In genomic region chr3:101599191-101599919, GRCm38 (mm10) we compare ENCODE assay signal across 8 mouse cellular contexts. TPM values are rescaled to one million over a fixed set of nuclear protein-coding genes. Genes with fewer than 3 reads are reported as not detected.
A peak's percentile ranks its signal among the peaks of the same experiment; 100 is the strongest.
DNase-seq lines count a peak whose midpoint lies in the region; ATAC-seq and TF ChIP-seq lines count a peak whose summit lies in the region.

No protein-coding gene starts in this region.

- H3K4me1 ChIP-seq in forebrain, embryonic 10.5 days, result peaks cover 84% of the 10 kb centered on the region
- H3K4me1 ChIP-seq in forebrain, postnatal 0 days (ENCODE audit: insufficient read depth), result peaks cover 52% of the 10 kb centered on the region
- H3K4me1 ChIP-seq in hindbrain, embryonic 16.5 days (ENCODE audit: control insufficient read depth, insufficient read depth, low read depth, low read length), result peaks cover 65% of the 10 kb centered on the region
- H3K4me1 ChIP-seq in midbrain, postnatal 0 days (ENCODE audit: insufficient read depth, low read length), result peaks cover 26% of the 10 kb centered on the region

- peaks cover 22% of the 10 kb centered on the region for H3K36me3 ChIP-seq in forebrain, embryonic 10.5 days (replicated peaks)
- peaks cover 6% of the 10 kb centered on the region for H3K36me3 ChIP-seq in forebrain, postnatal 0 days (ENCODE audit: insufficient read depth)
- H3K36me3 ChIP-seq in hindbrain, embryonic 16.5 days (ENCODE audit: control insufficient read depth, insufficient read depth, low read length), result no peaks in the 10 kb centered on the region
- peaks cover 5% of the 10 kb centered on the region; the same call in 1 of the 2 replicates for H3K36me3 ChIP-seq in midbrain, postnatal 0 days (ENCODE audit: insufficient read depth, low read length)

- H3K9me3 ChIP-seq in forebrain, embryonic 10.5 days, result no peaks in the 10 kb centered on the region
- no peaks in the 10 kb centered on the region for H3K9me3 ChIP-seq in forebrain, postnatal 0 days (ENCODE audit: low read length)
- H3K9me3 ChIP-seq in hindbrain, embryonic 16.5 days (ENCODE audit: control insufficient read depth, low read length), result no peaks in the 10 kb centered on the region
- H3K9me3 ChIP-seq in midbrain, postnatal 0 days (ENCODE audit: low read length), result no peaks in the 10 kb centered on the region

- no peak for TF ChIP-seq CTCF in forebrain, postnatal 0 days (IDR thresholded peaks at IDR 0.05; ENCODE audit: low read depth)
- no peak; the same call in 1 of the 2 replicates for TF ChIP-seq CTCF in left cerebral cortex, adult 2 months (IDR thresholded peaks at IDR 0.05)
- TF ChIP-seq CTCF in midbrain, postnatal 0 days (IDR thresholded peaks at IDR 0.05), result no peak

- 71% methylated on average over 8 of the region's 8 CpGs for WGBS in forebrain, embryonic 10.5 days
- 58% methylated on average over 8 of the region's 8 CpGs for WGBS in forebrain, postnatal 0 days
- WGBS in hindbrain, embryonic 16.5 days, result 63% methylated on average over 8 of the region's 8 CpGs
- whole genome bisulfite sequencing in midbrain, postnatal 0 days, result 64% methylated on average over 8 of the region's 8 CpGs

- H3K27me3 ChIP-seq in forebrain, embryonic 10.5 days (ENCODE audit: poor library complexity, severe bottlenecking), result no peaks in the 10 kb centered on the region
- no peaks in the 10 kb centered on the region for H3K27me3 ChIP-seq in forebrain, postnatal 0 days (ENCODE audit: insufficient read depth, low read length)
- no peaks in the 10 kb centered on the region for H3K27me3 ChIP-seq in hindbrain, embryonic 16.5 days (replicated peaks; ENCODE audit: control insufficient read depth, insufficient read depth, low read length)
- no peaks in the 10 kb centered on the region for H3K27me3 ChIP-seq in midbrain, postnatal 0 days (ENCODE audit: insufficient read depth, low read length)

- intact Hi-C loops in left cerebral cortex, adult 2 months (cut with DNase I), result no loop called here
- intact Hi-C loops in left cerebral cortex, postnatal 4 days (cut with DNase I), result no loop called here

- no peak for DNase-seq in forebrain, embryonic 10.5 days (ENCODE audit: extremely low spot score, low spot score)
- no peak for DNase-seq in forebrain, postnatal 0 days
- DNase-seq in left cerebral cortex, adult 2 months (ENCODE audit: extremely low spot score in 1 of 2, low spot score in 2 of 2), result no peak
- no peak for DNase-seq in left cerebral cortex, postnatal 4 days
- DNase-seq in midbrain, postnatal 0 days (ENCODE audit: low spot score), result no peak
- DNase-seq in left cerebral cortex, adult 8-10 months (ENCODE audit: low spot score in 2 of 2), result no peak
- no peak for DNase-seq in urinary bladder, postnatal 36 days (ENCODE audit: low spot score in 2 of 2)

- 0 out of 2 replicates have a peak overlapping the region, but pooled peaks have one; percentile 37 for H3K27ac ChIP-seq in forebrain, embryonic 10.5 days
- no peak overlapping the region for H3K27ac ChIP-seq in forebrain, postnatal 0 days (ENCODE audit: low read depth, low read length)
- H3K27ac ChIP-seq in left cerebral cortex, adult 2 months, result peak overlapping the region; percentile 47
- H3K27ac ChIP-seq in hindbrain, embryonic 16.5 days (ENCODE audit: low read depth, low read length), result no peak overlapping the region
- no peak overlapping the region for H3K27ac ChIP-seq in midbrain, postnatal 0 days (ENCODE audit: low read depth, low read length)

- no peak overlapping the region for H3K4me3 ChIP-seq in forebrain, embryonic 10.5 days
- H3K4me3 ChIP-seq in forebrain, postnatal 0 days (ENCODE audit: low read depth, low read length), result no peak overlapping the region
- H3K4me3 ChIP-seq in left cerebral cortex, adult 2 months, result peak overlapping the region; percentile 28
- H3K4me3 ChIP-seq in hindbrain, embryonic 16.5 days (ENCODE audit: low read length), result no peak overlapping the region
- H3K4me3 ChIP-seq in midbrain, postnatal 0 days (ENCODE audit: low read depth, low read length), result no peak overlapping the region

- H3K9ac ChIP-seq in forebrain, postnatal 0 days, result no peak overlapping the region
- H3K9ac ChIP-seq in hindbrain, embryonic 16.5 days (ENCODE audit: low read depth, low read length), result no peak overlapping the region
- no peak overlapping the region for H3K9ac ChIP-seq in midbrain, postnatal 0 days (replicated peaks; ENCODE audit: low read length, poor library complexity, severe bottlenecking)

- ATAC-seq in forebrain, postnatal 0 days, result no peak
- no peak for ATAC-seq in hindbrain, embryonic 16.5 days
- ATAC-seq in midbrain, postnatal 0 days (ENCODE audit: low FRiP score), result no peak

- no peak overlapping the region for H3K4me2 ChIP-seq in forebrain, postnatal 0 days (ENCODE audit: low read depth)
- 0 out of 2 replicates have a peak overlapping the region, but pooled peaks have one; percentile 4 for H3K4me2 ChIP-seq in hindbrain, embryonic 16.5 days (ENCODE audit: low read length)
- peak overlapping the region; percentile 18; the same call in 1 of the 2 replicates for H3K4me2 ChIP-seq in midbrain, postnatal 0 days (ENCODE audit: low read depth, low read length, poor library complexity, severe bottlenecking)

RNA-seq across cellular contexts. Expression of gene Atp1a1, which starts 5.1 kb away (rescaled TPM):
- 42.8 and 48.2 TPM in 2 replicates for polyA plus RNA-seq in forebrain, embryonic 10.5 days (2016; fragmentation: Nextera tagmentation; extraction: Ambion mirVana)
- 160 and 199 TPM in 2 replicates for total RNA-seq in forebrain, postnatal 0 days (2014; rRNA removed)
- 50.2 and 53.7 TPM in 2 replicates for polyA plus RNA-seq in forebrain, postnatal 0 days (2015; fragmentation: Nextera tagmentation; extraction: Ambion mirVana)
- total RNA-seq in left cerebral cortex, adult 2 months (2021), result 1,000 to 10,000 TPM; 1,018 to 1,116 TPM
- 100 to 1,000 TPM; 205 to 223 TPM for total RNA-seq in left cerebral cortex, postnatal 4 days (2021)
- polyA plus RNA-seq in hindbrain, embryonic 16.5 days (2015; fragmentation: Nextera tagmentation; extraction: Ambion mirVana), result 67.5 and 74.9 TPM in 2 replicates
- 211 and 235 TPM in 2 replicates for total RNA-seq in midbrain, postnatal 0 days (2014; rRNA removed)
- 54.7 and 56.7 TPM in 2 replicates for polyA plus RNA-seq in midbrain, postnatal 0 days (2015; fragmentation: Nextera tagmentation; extraction: Ambion mirVana)
- total RNA-seq in left cerebral cortex, adult 8-10 months (2022), result 100 to 1,000 TPM; 805 to 868 (median 852) TPM

Comparison
In these comparisons a context has a peak if more than half of its experiments do, and no peak if none do; other contexts are left out.
1. H3K27ac ChIP-seq: peak in forebrain, embryonic 10.5 days (single experiment) and left cerebral cortex, adult 2 months (single experiment); none in forebrain, postnatal 0 days (single experiment), hindbrain, embryonic 16.5 days (single experiment) and midbrain, postnatal 0 days (single experiment).